ENCODE assay signal across 8 mouse cellular contexts in the genomic region with DNA sequence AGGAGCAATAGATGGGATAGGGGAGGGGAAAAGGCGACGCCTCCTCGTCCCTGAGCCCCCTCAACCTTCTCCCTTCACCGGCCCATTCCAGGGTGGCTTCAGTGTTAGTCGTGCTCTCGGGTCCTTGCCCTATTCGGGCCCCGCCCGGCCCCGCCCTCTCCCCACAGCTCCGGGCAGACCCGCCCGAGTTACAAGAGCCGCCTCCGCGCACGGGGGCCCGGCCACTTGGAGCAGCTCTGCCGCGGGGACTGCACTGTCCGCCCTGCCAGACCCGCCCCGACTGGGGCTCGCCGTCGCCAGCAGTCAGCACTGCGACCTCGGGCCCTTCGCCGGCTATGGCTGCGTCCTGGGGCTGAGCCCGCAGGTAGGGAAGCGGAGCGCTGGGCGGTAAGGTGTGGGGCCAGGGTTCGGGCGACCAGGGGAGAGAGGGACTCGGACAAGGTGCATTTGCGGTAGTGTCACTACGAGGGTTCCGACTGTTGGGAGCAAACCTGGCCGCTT. TPM values are rescaled to one million over a fixed set of nuclear protein-coding genes. Genes with fewer than 3 reads are reported as not detected.
A peak's percentile ranks its signal among the peaks of the same experiment; 100 is the strongest.
DNase-seq lines count a peak whose midpoint lies in the region; ATAC-seq and TF ChIP-seq lines count a peak whose summit lies in the region.

Gene Ahnak (plus strand): TSS at position 219 of the 501 bp plus-strand sequence.

- peak in 1 of 2 experiments; percentile 45 for DNase-seq in spleen, adult 2 months (ENCODE audit: low read depth in 1 of 2, low spot score in 2 of 2)
- DNase-seq in spleen, postnatal 14 days (ENCODE audit: low spot score in 2 of 2): no peak
- peak; percentile 68 for DNase-seq in embryo, embryonic 9.5 days (ENCODE audit: extremely low spot score)
- peak; percentile 88 to 92 for DNase-seq in heart, adult 9 months (ENCODE audit: low spot score in 2 of 2)
- peak; percentile 60 for DNase-seq in kidney, adult 9 months
- peak; percentile 52 for DNase-seq in liver, embryonic 13.5 days

- peaks cover 28% of the 10 kb centered on the region for H3K4me1 ChIP-seq in spleen, adult 2 months (ENCODE audit: control insufficient read depth, insufficient read depth, insufficient read length)
- peaks cover 45% of the 10 kb centered on the region for H3K4me1 ChIP-seq in liver, embryonic 13.5 days (replicated peaks)
- H3K4me1 ChIP-seq in neural tube, embryonic 12.5 days: peaks cover 33% of the 10 kb centered on the region

- H3K27me3 ChIP-seq in spleen, adult 2 months (ENCODE audit: control insufficient read depth, insufficient read depth, low read length): peaks cover 6% of the 10 kb centered on the region
- peaks cover 63% of the 10 kb centered on the region for H3K27me3 ChIP-seq in liver, embryonic 13.5 days
- H3K27me3 ChIP-seq in neural tube, embryonic 12.5 days (replicated peaks): peaks cover 42% of the 10 kb centered on the region

- peak within 1 kb of the TSS; percentile 77 for H3K27ac ChIP-seq in spleen, adult 2 months (ENCODE audit: insufficient read depth, low read length)
- H3K27ac ChIP-seq in liver, embryonic 13.5 days: peak within 1 kb of the TSS; percentile 58; the same call in 1 of the 2 replicates
- H3K27ac ChIP-seq in neural tube, embryonic 12.5 days: no peak within 1 kb of the TSS

- TF ChIP-seq POLR2A in spleen, adult 2 months (IDR thresholded peaks at IDR 0.05; ENCODE audit: low read depth, low read length): no peak; the same call in 1 of the 2 replicates

- peak within 1 kb of the TSS; percentile 63 for H3K9ac ChIP-seq in liver, embryonic 13.5 days
- H3K9ac ChIP-seq in neural tube, embryonic 12.5 days: peak within 1 kb of the TSS; percentile 60

- 3% methylated on average over 41 of the region's 42 CpGs for WGBS in spleen, adult 2 months
- 1% methylated on average over 42 of the region's 42 CpGs for WGBS in liver, embryonic 13.5 days (ENCODE audit: insufficient replicate concordance)
- WGBS in neural tube, embryonic 12.5 days: under 1% methylated on average over 42 of the region's 42 CpGs

- H3K36me3 ChIP-seq in spleen, adult 2 months (ENCODE audit: control insufficient read depth, insufficient read depth, low read length): no peaks in the 10 kb centered on the region
- H3K36me3 ChIP-seq in liver, embryonic 13.5 days: no peaks in the 10 kb centered on the region
- H3K36me3 ChIP-seq in neural tube, embryonic 12.5 days: no peaks in the 10 kb centered on the region

- H3K4me2 ChIP-seq in liver, embryonic 13.5 days: peak within 1 kb of the TSS; percentile 85
- H3K4me2 ChIP-seq in neural tube, embryonic 12.5 days (replicated peaks): peak within 1 kb of the TSS; percentile 93

- peak; percentile 73 for ATAC-seq in liver, embryonic 13.5 days (ENCODE audit: low read depth)
- 0 out of 2 replicates have a peak, but pooled peaks have one; percentile 22 for ATAC-seq in neural tube, embryonic 12.5 days (ENCODE audit: low FRiP score, low read depth)
- no peak; the same call in 1 of the 2 replicates for ATAC-seq in megakaryocyte progenitor cell, adult 5-6 weeks (replicated peaks; ENCODE audit: poor library complexity)

- peak within 1 kb of the TSS; percentile 73 for H3K4me3 ChIP-seq in spleen, adult 2 months (ENCODE audit: extremely low read depth, insufficient read depth, insufficient read length)
- H3K4me3 ChIP-seq in liver, embryonic 13.5 days (replicated peaks): peak within 1 kb of the TSS; percentile 61
- H3K4me3 ChIP-seq in neural tube, embryonic 12.5 days: peak within 1 kb of the TSS; percentile 55

- no peak for TF ChIP-seq CTCF in spleen, adult 2 months (IDR thresholded peaks at IDR 0.05; ENCODE audit: extremely low read depth, insufficient read depth, insufficient read length, insufficient replicate concordance)

- no peaks in the 10 kb centered on the region for H3K9me3 ChIP-seq in liver, embryonic 13.5 days (replicated peaks)
- H3K9me3 ChIP-seq in neural tube, embryonic 12.5 days: no peaks in the 10 kb centered on the region

RNA-seq across cellular contexts. Expression of gene Ahnak, which starts in this region (rescaled TPM):
- 6.9 and 8.0 TPM in 2 replicates for polyA plus RNA-seq in spleen, adult 2 months (2012; rRNA removed)
- polyA plus RNA-seq in liver, embryonic 13.5 days (2015; fragmentation: Nextera tagmentation; extraction: Ambion mirVana): 1.4 and 1.6 TPM in 2 replicates
- 5.0 and 6.3 TPM in 2 replicates for polyA plus RNA-seq in neural tube, embryonic 12.5 days (2016; fragmentation: Nextera tagmentation; extraction: Ambion mirVana)
- total RNA-seq in megakaryocyte progenitor cell, adult 5-6 weeks (2015): 6.5 and 10.6 TPM in 2 replicates
- 11.7 and 17.2 TPM in 2 replicates for total RNA-seq in megakaryocyte progenitor cell, adult 5-6 weeks (2017)

Comparison
In these comparisons a context has a peak if more than half of its experiments do, and no peak if none do; other contexts are left out.
1. DNase-seq: peak in embryo, embryonic 9.5 days (single experiment), heart, adult 9 months (2 of 2), kidney, adult 9 months (single experiment) and liver, embryonic 13.5 days (single experiment); none in spleen, postnatal 14 days (0 of 2).
2. Peak in every context shown above with its lines, with median percentiles within 50 percentile points of each other: H3K4me3 ChIP-seq.